Mouse (Mus musculus): ENCODE results near the gene Ddr2. TPM values are rescaled to one million over a fixed set of nuclear protein-coding genes. Genes with fewer than 3 reads are reported as not detected.

Gene Ddr2
- total RNA-seq, 2 experiments from 2014 or later: 16.4 to 22.5 TPM

- intact Hi-C loops (cut with DNase I): no loop called here
- no peak for DNase-seq
- Histone ChIP-seq H3K4me3 (no peak overlapping the region), H3K27ac (no peak overlapping the region)
- no peak for TF ChIP-seq CTCF (IDR thresholded peaks at IDR 0.05)
These were observed 29.7 kb downstream of the Ddr2 start for GRCm38 (mm10) chr1:170080907-170081306.

GRCm38 (mm10) chr1:170079465-170079864 is 31.1 kb downstream of the Ddr2 start:
- no peak overlapping the region for H3K27ac ChIP-seq

GRCm38 (mm10) chr1:170076339-170076738 is 34.2 kb downstream of the Ddr2 start:
- Histone ChIP-seq H3K4me3 (no peak overlapping the region), H3K27ac (no peak overlapping the region)
- intact Hi-C loops (cut with DNase I): no loop called here
- no peak for DNase-seq
- no peak for TF ChIP-seq CTCF (IDR thresholded peaks at IDR 0.05)

More at GRCm38 (mm10) chr1:170079465-170079864, 31.1 kb downstream of the Ddr2 start:
- no peak for TF ChIP-seq CTCF (IDR thresholded peaks at IDR 0.05)
- no peak overlapping the region for H3K4me3 ChIP-seq
- DNase-seq: no peak
- intact Hi-C loops (cut with DNase I): no loop called here

- intact Hi-C loops (cut with DNase I): no loop called here
- Histone ChIP-seq H3K4me3 (no peak overlapping the region), H3K27ac (no peak overlapping the region)
- no peak for DNase-seq
- no peak for TF ChIP-seq CTCF (IDR thresholded peaks at IDR 0.05)
These were observed 36.8 kb downstream of the Ddr2 start for GRCm38 (mm10) chr1:170073768-170074167.

- intact Hi-C loops (cut with DNase I): no loop called here
- H3K4me3 ChIP-seq: no peak overlapping the region
- H3K27ac ChIP-seq: peak overlapping the region; percentile 51
- TF ChIP-seq CTCF (IDR thresholded peaks at IDR 0.05): no peak
- peak; percentile 49 for DNase-seq
These were observed 41.4 kb downstream of the Ddr2 start for GRCm38 (mm10) chr1:170069143-170069542.

GRCm38 (mm10) chr1:170065931-170066330 is 44.6 kb downstream of the Ddr2 start:
- Histone ChIP-seq H3K27ac (peak overlapping the region; percentile 69), H3K4me3 (no peak overlapping the region)
- TF ChIP-seq CTCF (IDR thresholded peaks at IDR 0.05): no peak
- DNase-seq: no peak
- intact Hi-C loops (cut with DNase I): no loop called here

- no peak for TF ChIP-seq CTCF (IDR thresholded peaks at IDR 0.05)
- Histone ChIP-seq H3K4me3 (no peak overlapping the region), H3K27ac (peak overlapping the region; percentile 69)
- intact Hi-C loops (cut with DNase I): no loop called here
- no peak for DNase-seq
These were observed 45.6 kb downstream of the Ddr2 start for GRCm38 (mm10) chr1:170065009-170065408.

GRCm38 (mm10) chr1:170064083-170064494 is 46.5 kb downstream of the Ddr2 start:
- no peak for TF ChIP-seq CTCF (IDR thresholded peaks at IDR 0.05)
- no peak overlapping the region for H3K4me3 ChIP-seq
- peak; percentile 52 for DNase-seq
- H3K27ac ChIP-seq: peak overlapping the region; percentile 69
- intact Hi-C loops (cut with DNase I): no loop called here

- TF ChIP-seq CTCF (IDR thresholded peaks at IDR 0.05): no peak
- DNase-seq: no peak
- H3K4me3 ChIP-seq: no peak overlapping the region
- intact Hi-C loops (cut with DNase I): no loop called here
- 0 out of 2 replicates have a peak overlapping the region, but pooled peaks have one; percentile 1 for H3K27ac ChIP-seq
These were observed 50.3 kb downstream of the Ddr2 start for GRCm38 (mm10) chr1:170060214-170060613.

- no peak for TF ChIP-seq CTCF (IDR thresholded peaks at IDR 0.05)
- DNase-seq: peak; percentile 32
- H3K27ac ChIP-seq: peak overlapping the region; percentile 78
- H3K4me3 ChIP-seq: no peak overlapping the region
- intact Hi-C loops (cut with DNase I): loop anchor here (5.0 kb wide), 1 partner anchor 53 kb away; the partner anchor contains the start of gene Ddr2
These were observed 51.2 kb downstream of the Ddr2 start for GRCm38 (mm10) chr1:170059347-170059746.

- no peak overlapping the region for H3K4me3 ChIP-seq
- peak overlapping the region; percentile 78 for H3K27ac ChIP-seq
- TF ChIP-seq CTCF (IDR thresholded peaks at IDR 0.05): no peak
- intact Hi-C loops (cut with DNase I): loop anchor here (5.0 kb wide), 1 partner anchor 54 kb away; the partner anchor contains the start of gene Ddr2
- peak; percentile 77 for DNase-seq
These were observed 52.5 kb downstream of the Ddr2 start for GRCm38 (mm10) chr1:170058051-170058450.

- DNase-seq: peak; percentile 38
- Histone ChIP-seq H3K4me3 (no peak overlapping the region), H3K27ac (peak overlapping the region; percentile 78)
- no peak for TF ChIP-seq CTCF (IDR thresholded peaks at IDR 0.05)
- intact Hi-C loops (cut with DNase I): loop anchor here (5.0 kb wide), 1 partner anchor 55 kb away; the partner anchor contains the start of gene Ddr2
These were observed 53.0 kb downstream of the Ddr2 start for GRCm38 (mm10) chr1:170057607-170058006.

- DNase-seq: no peak
- no peak overlapping the region for H3K4me3 ChIP-seq
- peak overlapping the region; percentile 78 for H3K27ac ChIP-seq
- no peak for TF ChIP-seq CTCF (IDR thresholded peaks at IDR 0.05)
- intact Hi-C loops (cut with DNase I): loop anchor here (5.0 kb wide), 1 partner anchor 55 kb away; the partner anchor contains the start of gene Ddr2
These were observed 53.6 kb downstream of the Ddr2 start for GRCm38 (mm10) chr1:170056921-170057320.

GRCm38 (mm10) chr1:170056214-170056613 is 54.3 kb downstream of the Ddr2 start:
- H3K4me3 ChIP-seq: peak overlapping the region; percentile 40; the same call in 1 of the 2 replicates
- H3K27ac ChIP-seq: peak overlapping the region; percentile 78
- no peak for TF ChIP-seq CTCF (IDR thresholded peaks at IDR 0.05)
- intact Hi-C loops (cut with DNase I): loop anchor here (5.0 kb wide), 1 partner anchor 56 kb away; the partner anchor contains the start of gene Ddr2
- peak; percentile 73 for DNase-seq
